Mouse (Mus musculus) activated CD4-positive, CD25-positive, alpha-beta regulatory T cell, adult 4 months (primary cell): Measurements from ENCODE around the gene Ung. TPM values are rescaled to one million over a fixed set of nuclear protein-coding genes. Genes with fewer than 3 reads are reported as not detected.

Source experiments
- ATAC-seq: one replicate; pipeline ENCODE4 v1.8.0; 2017
- polyA plus RNA-seq, 2 experiments: library from polyadenylated mRNA; unstranded; fragments of 100-300 nt; shearing (Covaris generic); gene quantifications; one replicate each; pipeline ENCODE4 v1.2.1; 2017

Ung gene
- polyA plus RNA-seq, 2 experiments from 2014 or later: 6.5 to 9.0 TPM

DNA sequence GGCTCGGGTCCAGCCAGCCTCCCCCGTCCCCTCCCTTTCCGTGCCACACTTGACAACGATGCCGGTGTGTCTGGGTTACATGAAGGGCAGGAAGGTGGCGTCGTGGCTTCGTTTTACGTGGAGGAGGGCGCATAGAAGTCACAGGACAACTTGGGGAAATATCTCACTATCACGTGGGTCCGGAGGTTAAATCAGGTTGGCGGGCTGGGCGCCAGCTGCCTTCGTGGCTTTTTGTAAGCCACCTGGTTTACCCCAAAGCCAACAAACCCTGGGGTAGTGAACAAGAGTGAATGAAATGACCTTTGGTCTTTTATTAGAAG is 1.3 kb downstream of the Ung start:
- peak; percentile 26 for ATAC-seq

DNA sequence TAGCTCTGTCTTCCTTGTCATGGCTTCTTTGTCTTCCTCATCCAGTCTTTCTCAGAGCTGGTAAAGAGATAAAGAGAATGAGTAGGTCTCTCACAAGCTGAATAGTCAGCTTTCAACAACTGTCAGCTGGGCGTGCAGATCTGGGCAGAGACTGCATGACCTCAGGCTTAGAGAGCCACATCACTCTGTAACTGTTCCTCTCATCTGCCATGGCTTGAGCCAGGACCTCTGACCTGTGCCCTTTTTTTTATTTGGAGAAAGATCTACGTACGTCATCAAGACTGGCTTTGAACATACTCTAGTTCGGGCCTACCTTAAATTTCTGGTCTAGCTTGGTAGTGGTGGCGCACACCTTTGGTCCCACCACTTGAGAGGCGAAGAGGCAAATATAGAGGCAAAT is 2.7 kb downstream of the Ung start:
- no peak for ATAC-seq

DNA sequence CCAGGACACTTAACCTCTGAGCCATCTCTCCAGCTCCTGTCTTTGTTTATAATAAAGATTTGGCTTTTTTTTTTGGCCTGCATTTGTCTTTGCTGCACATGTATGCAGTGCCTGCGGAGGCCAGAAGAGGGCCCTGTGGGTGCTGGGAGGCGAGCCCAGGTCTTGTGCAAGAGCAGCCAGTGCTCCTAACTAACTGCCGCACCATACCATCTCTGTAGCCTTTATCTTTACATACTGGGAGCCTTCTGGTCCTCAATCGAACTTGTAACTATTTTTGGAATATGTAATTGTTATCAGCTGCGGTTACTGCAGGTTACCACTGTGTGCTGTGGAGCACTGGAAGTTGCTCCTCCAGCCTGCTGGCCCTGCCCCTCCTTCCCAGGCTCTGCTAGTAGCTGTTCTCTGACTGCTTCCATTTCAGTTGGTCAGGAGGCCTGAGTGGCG is 3.9 kb downstream of the Ung start:
- ATAC-seq: no peak

DNA sequence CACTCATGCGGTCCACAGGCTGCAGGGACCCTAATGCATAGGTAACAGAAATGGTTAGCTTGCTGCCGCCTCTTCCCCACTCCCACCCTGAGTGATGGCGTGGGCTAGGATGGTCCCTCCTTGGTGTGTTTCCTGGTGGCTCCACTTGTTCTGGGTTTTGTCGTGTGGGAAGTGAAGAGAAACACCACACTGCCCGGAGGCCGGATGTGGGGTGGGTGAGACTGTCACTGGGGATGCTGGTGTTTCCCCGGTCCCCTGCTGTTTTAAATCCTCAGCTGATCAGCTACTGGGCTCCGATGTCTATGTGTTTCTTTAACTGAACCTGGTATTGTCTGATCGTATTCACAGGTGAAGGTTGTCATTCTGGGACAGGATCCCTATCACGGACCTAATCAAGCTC is 5.3 kb downstream of the Ung start:
- no peak for ATAC-seq

DNA sequence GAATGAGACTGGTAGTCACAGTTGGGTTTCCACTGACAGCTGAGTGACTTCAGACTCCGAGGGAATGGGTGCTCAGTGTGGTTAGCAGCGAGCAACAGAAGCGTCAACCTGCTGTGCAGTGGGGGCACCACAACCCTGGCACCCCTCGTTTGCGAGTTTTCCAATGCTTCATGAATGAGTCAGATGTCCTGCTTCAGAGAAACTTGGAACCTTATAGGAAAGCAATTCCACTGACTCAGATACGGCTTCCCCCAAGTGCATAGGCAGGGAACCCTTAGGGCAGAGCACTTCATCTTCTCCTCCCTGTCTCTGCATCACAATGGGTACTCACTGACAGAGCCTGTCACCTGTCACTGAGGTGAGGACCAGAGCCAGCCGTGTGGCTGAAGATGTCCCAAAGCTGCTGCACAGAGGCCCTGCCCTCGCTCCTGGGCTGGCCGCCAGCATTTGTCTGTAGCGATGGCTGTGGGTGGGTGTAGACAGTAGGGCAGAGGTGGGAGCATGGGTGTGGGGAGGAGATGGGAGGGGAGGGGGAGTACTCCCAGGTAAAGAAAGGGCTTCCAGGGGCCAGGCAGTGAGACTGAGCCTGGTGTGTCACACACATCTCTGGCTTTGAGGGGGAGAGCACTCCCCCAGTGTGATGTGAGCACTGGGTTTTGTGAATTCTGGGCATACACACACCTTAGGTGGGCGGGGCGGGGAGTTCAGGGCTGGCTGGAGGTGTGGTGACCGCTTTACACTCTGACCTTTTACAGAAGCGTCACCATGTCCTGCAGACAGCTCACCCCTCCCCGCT is 7.5 kb downstream of the Ung start:
- no peak for ATAC-seq

DNA sequence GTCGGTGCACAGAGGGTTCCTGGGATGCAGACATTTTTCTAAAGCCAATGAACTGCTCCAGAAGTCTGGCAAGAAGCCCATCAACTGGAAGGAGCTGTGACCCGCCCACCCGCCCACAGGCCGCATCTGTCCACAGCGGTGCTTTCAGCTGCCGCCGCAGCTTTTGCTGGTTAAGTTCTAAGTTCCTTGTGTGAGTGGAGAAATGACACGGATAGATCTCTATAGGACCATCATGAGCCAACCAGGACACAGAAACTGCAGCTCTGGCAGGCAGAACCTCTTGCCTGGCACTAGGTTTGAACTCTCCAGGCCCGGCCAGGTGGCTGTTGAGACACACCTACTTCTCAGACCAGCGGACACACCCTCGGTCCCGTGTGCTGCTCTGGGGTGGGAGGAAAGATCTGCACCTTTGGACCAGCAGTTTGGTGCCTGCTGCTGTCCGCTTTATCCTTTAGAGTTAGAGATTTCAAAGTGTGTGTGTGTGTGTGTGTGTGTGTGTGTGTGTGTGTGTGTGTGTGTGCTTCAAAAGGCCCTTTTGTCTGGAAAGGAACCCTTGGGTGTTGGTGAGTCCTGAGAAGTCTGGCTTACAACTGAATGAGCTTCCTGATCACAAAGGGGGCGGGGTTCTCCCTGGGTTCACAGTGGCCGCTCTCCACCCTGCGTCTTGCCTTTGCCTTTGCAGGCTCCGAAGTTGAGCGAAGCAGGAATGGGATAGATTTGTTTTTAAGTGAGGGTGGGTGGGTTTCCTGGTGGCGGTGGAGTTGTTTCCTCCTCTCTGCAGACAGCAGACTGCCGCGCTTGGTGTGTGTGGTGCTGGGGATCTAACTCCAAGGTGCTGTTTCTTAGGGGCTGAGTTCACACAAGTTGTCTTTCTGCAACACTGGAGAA is 8.3 kb downstream of the Ung start:
- ATAC-seq: no peak

DNA sequence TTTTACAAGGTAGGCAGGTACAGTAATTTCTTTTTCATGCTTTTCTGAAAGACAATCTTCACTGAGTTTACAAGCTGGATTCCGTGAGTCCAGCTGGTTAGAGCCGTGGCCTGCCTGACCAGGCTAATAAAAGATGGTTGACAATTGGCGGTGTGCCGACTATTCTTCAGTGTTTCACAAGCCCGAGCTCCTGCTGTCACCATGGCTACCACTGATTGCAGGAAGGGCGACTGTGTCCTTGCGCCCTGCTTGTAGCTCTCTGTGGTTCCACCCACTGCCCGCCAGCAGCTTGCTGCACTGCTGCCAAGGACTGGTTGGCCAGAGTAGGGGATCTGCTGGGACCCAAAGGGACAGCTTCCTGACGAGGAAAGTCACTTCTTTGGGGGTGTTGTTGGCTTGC is 9.0 kb downstream of the Ung start:
- ATAC-seq: no peak

DNA sequence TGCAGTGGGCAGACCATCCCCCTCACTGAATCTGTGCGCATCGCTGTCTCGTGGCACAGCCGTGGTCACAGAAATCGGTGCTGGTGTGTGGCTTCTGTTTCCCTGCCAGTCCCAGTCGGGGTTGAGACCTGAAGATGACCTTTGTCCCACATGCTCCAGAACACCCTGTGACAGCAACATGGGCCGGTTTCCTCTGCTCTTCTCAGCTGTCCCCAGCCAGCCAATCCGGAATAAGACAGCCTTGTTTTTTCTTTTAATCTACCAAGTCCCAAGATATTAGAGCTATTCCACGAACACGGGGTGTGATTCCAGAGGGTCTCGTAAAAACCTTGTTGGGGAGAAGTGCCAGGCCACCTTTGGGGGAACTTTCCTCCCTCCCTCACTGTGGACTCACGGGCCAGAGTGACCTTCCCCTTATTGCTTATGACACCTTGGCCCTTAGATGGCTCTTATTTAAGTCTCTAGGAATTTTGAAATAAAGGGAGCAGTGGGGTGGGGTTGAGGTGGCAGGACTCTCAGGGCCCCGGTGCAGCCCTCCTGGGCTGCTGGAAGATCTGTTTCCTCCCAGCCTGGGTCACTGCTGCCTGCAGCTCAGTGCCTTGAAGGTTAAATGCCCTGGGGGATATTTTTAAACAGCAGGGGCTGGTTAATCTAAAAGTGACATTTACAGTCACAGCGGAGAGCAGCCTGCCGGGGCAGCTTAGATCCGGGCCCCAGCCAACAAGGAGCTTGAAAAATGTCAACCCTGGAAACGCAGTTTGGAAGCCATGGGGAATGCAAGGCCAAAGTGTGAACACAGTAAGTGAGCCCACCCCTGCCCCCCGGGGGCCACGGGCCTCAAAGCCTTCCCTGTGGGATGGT is 16.1 kb downstream of the Ung start, which contains the start of gene Acacb:
Acacb (plus strand) TSS at position 508 of the 861 bp plus-strand sequence.
- no peak for ATAC-seq

DNA sequence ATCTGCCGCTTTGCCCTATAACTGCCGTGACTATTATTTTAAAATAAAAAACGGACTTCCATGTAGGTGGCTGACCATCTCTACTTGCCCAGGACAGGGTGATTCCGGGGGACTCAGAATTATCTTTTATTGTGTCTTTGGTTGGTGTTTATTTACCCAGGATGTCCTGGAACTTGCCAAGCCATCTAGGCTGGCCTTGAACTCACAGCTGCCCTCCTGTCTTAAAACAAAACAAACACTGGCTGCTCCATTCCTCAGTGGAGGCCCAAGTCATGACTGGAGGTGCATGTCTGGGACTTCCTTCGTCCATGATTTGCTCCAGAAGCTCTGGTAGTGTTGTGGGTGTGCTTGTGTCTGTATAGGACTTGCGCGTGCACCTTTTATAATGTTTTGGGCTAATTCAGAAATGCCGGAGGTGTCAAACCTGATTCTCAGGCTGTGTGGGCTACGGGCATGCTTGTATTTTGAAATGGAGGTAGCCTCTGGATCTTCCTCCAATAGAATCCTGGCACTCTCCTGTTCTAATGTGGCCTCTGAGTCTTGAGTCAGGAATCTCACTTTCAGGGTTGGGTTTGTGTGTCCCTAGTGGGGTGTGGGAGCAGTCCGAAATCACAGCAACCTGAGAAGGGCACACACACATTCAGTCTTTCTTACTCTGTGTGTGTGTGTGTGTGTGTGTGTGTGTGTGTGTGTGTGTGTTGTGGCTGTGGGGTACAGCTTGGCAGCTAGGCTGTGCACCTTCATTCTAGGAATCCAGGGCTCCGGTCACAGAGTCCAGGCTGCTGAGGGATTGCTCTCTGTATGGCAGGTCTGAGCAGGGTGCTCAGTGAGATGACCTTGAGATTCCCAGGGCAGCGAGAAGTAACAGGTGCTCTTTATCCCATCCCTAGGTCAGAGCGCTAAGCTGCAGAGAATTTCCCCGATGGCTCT is 17.1 kb downstream of the Ung start:
- ATAC-seq: no peak

DNA sequence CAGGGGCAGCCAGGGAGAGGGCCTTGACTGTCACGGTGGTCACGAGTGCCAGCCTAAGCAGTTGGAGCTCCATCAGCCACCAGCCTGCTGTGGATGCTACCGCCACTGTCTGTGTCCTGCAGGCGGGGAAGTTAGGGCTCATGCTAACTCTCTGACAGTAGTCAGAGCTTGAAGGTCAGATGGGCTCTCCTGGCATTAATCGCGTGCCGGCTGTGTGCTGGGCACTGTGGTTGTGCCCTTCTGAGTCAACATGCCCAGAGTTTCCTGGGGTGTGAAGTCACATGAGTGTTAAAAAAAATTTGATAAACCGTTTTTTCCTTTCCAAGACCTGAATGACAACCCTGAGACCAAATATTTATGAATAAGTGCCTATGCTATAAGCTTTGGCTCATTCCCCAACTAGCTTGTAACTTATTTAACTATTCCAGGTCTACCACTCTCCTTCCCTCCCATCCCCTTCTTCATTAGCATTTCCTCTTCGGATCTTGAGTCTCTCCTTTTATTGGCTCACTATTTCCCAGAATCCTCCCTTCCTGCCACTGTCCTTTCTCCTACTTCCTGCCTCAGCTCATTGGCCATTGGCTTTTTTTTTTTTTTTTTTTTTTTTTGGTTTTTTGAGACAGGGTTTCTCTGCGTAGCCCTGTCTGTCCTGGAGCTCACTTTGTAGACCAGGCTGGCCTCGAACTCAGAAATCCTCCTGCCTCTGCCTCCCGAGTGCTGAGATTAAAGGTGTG is 22.3 kb downstream of the Ung start:
- ATAC-seq: no peak

DNA sequence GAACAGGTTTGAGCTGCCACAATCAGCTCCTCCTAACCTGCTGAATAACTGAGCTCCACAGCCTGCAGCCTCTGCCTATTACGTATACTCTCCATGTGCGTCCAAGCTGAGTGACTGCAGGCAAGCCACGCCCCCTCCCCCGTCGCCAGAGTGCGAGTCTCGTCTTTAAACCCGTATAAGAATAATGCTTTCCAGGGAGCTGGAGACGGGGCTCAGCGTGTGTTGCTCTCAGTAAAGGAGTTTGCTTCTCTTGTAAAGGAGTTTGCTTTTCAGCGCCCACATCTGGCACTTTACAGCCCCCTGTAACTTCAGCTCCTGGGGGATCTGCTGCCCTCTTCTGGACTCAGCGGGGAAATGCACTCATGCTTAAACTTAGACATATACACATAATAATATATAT is 23.3 kb downstream of the Ung start:
- ATAC-seq: no peak

DNA sequence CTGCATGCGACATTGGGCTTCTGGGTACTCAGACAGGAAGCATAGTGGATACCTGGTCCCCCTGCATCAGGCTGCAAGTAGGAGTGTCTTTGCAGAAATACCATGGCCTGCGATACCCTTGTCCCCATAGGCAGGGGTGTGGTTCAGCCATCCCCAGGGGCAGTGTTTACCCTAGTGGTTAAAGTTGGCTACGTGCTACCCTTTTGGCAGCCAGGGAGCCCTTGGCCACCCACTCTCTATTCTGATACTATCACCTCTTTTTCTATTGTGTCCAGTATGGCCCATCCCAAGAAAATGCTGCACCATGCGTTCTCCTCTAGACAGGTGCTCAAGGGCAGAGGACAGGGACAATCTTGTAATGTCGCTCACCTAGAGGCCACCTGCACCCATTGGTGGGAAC is 24.6 kb downstream of the Ung start:
- no peak for ATAC-seq

DNA sequence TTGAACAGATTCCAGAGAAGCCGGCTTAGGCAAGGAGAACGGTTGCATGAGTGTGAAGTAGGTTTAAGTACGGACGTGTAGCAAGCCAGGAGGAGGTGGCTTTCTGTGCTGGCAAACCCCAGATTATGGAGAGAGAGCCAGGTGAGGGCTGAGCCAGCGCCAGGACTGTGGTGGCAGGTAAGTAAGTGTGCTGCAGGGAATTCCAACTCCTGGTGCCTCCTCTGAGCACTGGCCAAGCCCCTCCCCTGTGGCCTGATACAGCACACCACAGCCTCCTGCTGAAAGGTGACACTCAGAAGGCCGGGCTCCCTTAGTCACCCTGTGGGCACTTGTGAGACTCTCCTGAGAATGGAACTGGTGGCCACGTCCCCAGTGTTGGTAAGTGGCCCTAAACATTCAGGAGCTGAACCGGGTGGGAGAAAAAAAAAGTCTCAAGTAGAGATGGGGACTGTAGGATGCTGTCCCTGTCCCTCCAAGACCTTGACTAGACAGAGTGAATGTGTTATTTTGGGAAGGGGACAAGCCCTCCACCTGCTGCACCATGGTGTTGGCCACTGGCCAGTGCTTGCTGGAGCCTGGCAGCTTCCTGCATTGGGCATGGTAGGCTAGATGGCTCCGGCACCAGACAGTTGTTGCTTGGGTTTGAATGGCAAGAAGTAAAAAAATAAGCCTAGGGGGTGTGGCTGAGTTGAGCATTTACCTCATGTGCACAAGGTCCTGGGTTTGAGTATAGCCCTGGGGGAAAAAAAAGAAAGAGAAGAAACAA is 25.2 kb downstream of the Ung start:
- no peak for ATAC-seq

DNA sequence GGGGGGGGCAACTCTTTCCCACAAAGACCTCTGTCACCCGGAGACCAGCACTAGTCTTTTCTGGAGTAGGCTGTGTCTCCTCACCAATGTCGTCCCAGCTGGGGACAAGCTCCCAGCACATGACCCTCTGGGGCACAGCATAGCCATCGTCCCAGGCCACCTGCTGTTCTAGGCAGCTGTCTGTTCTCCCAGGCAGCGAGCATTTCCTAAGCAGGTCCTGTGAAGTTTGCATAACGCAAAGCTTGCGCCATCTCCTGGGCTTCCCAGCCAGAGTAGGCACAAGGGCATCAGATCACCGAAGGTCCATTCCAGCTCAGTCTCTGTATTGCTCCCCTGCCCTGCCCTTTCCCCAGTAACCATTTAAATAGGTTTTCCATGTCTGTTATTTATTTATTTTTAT is 27.1 kb downstream of the Ung start:
- ATAC-seq: no peak

DNA sequence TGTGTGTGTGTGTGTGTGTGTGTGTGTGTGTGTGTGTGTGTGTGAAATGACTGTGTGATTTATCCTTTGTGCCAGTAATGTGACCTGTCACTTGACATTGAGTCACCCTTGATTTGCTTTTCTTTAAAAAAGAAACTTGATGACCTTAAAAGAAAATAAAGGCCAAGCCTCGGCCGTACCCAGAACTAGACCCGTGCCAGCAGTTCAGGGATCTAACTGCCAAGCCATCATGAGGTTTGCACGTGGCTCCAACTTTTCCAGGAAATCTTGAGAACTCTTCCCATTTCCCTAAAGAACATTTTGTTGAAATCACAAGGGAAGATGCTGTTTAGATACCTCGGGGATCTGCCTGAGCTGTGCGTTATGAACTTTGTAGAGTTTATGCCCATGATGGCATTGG is 31.2 kb downstream of the Ung start:
- no peak for ATAC-seq

DNA sequence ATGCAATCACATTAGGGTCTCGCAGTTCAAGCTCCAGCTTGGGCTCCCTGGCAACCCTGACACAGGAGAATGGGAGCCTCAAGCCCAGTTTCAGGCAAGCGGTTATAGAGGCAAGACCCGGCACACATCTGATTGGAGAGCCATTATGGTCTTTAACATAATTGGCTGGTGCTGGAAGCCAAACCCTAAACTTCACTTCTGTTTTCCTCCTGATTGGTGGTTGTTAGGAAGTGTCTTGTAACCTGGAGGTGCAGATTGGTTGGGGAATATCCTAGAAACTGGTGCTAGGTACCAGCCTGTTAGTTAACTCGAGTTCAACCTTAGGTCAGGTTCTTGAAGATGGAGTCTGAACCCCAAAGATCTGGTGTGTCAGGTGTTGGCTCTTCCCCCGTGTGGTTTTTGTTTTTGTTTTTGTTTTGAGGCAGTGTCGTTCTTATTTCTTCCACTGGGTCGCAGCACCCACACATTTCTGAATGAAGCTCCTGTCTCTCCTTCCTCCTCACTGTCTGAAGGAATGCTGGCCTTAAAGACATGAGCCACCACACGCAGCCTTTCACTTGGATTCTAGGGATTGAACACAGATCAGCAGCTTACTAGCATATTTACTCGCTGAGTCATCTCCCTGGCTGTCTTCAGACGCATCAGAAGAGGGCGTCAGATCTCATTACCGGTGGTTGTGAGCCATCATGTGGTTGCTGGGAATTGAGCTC is 32.1 kb downstream of the Ung start:
- ATAC-seq: no peak

DNA sequence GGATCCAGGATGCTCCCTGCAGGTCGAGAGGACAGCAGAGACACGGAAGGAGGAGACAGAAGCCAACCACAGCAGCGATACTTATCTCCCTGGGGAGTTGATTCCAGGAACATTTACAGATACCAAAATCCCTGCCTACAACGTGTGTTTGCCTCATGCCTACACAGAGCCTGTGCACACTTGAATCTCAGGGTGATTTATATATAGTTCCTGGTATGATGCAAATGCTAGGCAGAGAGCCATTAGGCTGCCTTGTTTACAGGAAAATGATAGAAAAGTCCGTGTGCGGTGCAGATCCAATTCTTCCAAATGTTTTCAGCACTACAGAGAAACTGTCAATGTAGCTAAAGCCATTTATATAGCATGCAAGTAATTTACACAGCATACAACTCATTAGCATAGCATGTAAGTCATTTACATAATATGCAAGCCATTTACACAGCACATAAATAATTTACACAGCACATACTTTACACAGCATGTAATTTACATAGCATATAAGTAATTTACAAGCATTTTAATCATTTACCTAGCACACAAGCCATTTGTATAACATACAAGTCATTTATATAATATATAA is 33.0 kb downstream of the Ung start:
- ATAC-seq: no peak

DNA sequence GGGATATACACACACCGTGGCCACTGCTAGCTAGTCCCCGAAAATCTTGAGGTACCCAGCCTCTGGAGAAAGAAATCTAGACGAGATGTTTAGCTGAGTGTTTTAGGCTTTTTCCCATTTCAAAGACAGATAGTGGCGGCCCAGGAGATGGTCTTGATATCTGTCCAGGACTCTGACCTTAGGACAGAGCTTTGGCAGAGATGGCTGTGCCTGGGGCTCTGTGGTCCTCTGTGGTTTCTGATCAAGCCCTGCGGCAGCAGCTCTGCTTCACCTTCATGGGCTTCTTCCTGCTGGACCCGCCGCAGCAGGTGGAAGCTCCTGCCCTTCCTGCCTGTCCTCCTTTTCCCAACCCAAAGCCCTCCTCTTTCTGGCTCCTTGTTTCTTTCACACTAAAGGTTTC is 40.2 kb downstream of the Ung start:
- no peak for ATAC-seq

DNA sequence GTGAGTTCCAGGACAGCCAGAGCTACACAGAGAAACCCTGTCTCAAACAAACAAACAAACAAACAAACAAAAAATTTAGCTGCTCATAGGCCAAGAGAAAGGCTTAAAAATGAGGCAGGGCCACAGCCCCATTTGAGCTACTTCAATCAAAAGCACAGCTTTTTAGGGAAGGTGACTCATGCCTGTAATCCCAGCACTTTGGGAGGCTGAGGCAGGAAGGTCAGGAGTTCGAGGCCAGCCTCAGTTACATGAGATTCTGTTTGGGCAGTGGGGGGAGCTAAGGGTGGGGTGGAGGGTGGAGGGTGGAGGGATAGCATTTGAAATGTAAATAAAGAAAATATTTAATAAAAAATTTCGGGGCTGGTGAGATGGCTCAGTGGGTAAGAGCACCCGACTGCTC is 42.8 kb downstream of the Ung start:
- peak; percentile 34 for ATAC-seq
